Mouse (Mus musculus): Measurements from ENCODE around the gene Fkbp5.
A peak's percentile ranks its signal among the peaks of the same experiment; 100 is the strongest.
"Not testable (repeated sequence)": the region's sequence is repeated elsewhere in the genome, so short reads cannot be mapped to it uniquely, and the experiment has no call there.

Gene Fkbp5

GRCm38 (mm10) chr17:28374494-28374893, 142.8 kb downstream of the Fkbp5 start:
- no peak for DNase-seq (ENCODE audit: low read depth, low spot score)

DNA sequence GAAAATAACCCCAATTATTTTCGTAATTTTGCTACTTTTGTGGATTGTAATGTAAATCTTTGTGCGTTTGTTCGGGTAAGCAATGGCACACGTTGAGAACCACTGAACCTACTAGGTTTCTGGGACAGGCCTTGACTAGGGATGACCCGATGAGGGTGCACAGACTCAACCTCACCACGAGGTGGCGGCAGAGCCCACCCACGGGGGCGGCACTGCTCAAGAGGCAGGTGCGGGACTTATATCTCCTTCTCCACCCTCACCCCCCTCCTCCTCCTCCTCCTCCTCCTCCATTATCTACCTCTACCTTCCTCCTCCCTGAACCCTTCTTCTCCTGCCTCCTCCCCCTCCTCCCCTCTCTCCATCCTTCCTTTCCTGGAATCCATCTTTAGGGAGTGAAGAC, 143.5 kb downstream of the Fkbp5 start:
- no peak for DNase-seq (ENCODE audit: low read depth, low spot score)

DNA sequence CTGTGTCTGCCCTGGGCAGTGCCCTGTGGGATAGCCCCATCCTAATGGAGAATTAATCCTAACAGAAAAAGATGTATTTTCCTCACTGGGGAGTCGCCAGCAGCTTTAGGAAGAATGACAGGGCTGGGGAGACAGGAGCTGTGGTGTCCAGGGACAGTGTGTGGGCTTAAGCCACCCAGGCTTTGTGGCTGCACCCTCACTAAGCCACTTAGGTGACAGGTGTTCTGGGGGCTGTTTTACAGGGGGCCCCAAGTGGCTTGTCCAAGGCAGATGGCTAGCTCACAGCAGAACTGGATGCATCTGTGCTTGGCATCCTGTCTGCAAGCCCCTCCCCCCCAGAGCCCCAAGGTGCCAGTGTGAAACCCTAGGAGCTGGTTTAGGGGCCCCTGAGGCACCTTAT, 145.4 kb downstream of the Fkbp5 start:
- DNase-seq (ENCODE audit: low read depth, low spot score), result no peak

DNA sequence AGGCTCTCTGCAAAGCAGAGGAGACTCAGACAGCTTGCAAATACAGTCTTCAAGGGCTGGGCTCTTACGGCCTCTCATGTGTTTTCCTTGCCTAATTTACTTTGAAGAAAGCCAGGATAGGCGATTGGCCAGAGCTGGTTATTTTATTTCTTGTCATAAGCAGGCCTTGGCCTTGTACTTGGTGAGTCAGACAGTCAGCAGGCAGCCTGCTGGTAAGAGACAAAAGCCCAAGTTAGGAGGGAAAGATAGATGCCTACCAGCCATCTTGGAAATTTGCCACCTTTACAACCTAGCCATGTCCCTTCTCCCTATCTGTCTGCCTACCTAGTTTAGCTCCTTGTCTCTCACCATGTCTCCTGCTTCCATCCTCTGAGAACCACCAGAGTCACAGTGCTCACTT, 146.0 kb downstream of the Fkbp5 start:
- no peak for DNase-seq (ENCODE audit: low read depth, low spot score)

DNA sequence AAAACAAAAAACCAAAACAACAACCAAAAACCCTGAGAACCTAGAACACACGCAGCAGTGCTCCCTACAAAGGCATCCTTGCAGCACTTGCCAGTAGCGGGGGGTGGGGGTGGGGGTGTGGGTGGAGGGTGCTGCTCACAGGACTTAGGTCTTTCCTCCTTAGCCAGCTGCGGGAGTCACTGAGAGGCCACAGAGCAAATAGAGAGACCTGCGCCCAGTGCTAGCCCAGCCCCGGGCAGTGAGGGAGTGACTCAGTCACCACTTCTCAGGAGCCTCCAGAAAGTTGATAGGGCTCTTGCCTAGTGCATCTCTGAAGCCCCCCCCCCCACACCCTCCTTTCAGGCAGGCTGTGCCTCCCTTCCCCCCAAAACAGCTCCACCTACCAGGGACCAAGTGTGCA, 148.3 kb downstream of the Fkbp5 start:
- DNase-seq (ENCODE audit: low read depth, low spot score), result no peak

DNA sequence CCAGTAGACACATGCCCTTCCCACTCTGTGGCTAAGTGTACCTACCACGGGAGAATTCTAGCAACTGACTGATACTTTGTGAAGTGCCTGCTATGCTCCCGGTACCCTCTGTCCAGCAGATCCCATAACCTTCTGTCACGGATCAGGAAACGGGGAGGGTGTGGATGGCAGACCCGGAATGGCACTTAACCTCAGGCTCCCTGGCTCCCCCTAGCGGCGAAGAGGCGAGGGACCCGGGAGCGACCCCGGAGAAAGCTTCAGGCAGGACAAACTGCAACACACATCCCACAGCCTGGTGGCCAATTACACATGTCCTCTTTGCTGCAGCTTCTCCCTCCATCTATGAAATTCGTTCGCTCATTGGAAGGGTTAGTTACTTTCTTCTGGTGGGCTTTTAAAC, 148.9 kb downstream of the Fkbp5 start:
- DNase-seq (ENCODE audit: low read depth, low spot score), result no peak

- DNase-seq (ENCODE audit: low read depth, low spot score), result no peak
These were observed 152.2 kb downstream of the Fkbp5 start, which contains the start of gene Tulp1 for GRCm38 (mm10) chr17:28365122-28365521. Gene Tulp1 (minus strand): TSS chr17:28365222.

GRCm38 (mm10) chr17:28363507-28363906, 153.8 kb downstream of the Fkbp5 start:
- DNase-seq (ENCODE audit: low read depth, low spot score), result no peak

DNA sequence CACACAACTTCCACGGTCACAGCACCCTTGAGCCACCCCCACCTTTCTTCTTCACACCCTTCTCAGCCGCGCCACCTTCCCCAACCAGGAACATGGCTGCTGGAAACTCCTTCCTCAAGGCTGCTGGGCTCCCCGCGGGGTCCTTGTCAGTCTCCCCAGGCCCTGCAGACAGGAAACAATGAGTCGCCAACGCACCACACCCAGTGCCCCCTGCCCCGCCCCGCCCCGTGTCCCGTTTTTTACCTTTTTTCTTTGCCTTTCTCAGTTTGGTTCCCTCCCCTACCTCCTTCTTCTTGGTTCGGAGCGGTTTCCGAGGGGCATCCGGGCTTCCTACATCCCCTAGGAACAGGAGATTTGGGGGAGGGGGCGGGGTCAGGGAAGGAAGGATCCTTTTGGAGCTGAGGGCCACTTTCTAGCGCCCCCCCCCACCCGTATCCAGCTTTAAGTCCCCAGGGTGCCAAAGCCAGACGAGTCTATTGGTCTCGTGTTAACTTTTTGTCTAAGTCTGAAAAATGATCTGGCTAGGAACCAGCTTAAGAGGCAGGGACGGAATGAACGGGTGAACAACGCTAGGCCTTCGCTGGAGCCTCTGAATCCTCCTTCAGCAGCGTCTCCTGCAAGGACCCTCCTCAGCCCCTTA, 154.6 kb downstream of the Fkbp5 start:
- DNase-seq (ENCODE audit: low read depth, low spot score), result no peak

DNA sequence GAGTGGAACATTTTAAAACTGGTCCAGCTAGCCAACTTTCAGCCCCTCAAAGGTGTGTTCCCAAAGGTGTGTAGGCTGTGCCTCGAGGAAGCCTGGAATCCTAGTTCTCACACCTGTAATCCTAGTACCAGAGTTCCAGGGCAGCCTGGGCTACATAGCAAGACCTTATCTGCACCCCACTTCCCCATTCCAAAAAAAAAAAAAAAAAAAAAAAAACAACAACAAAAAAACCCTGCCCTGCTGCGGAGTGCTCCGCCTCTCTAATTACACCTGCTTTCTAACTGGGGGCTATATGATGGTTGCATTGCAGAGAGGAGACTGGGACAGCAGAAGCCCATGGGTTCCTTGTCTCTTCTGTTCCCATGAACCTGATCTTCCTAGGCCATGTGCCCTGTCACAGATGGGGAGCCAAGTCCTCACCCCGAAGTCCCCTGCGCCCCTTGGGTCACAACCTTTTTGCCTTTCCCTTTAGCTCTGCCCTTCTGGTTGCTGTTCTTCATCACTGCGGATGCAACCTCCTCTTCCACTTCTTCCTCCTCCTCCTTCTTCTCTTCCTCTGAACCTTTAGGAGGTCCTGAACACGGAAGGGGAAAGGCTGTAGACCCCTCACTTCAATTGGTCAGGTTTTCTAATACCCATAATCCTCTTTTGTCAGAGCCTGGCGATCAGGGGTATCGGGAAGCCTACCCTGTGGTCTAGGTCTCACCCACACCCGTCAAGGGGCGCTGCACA, 155.2 kb downstream of the Fkbp5 start:
- no peak for DNase-seq (ENCODE audit: low read depth, low spot score)

DNA sequence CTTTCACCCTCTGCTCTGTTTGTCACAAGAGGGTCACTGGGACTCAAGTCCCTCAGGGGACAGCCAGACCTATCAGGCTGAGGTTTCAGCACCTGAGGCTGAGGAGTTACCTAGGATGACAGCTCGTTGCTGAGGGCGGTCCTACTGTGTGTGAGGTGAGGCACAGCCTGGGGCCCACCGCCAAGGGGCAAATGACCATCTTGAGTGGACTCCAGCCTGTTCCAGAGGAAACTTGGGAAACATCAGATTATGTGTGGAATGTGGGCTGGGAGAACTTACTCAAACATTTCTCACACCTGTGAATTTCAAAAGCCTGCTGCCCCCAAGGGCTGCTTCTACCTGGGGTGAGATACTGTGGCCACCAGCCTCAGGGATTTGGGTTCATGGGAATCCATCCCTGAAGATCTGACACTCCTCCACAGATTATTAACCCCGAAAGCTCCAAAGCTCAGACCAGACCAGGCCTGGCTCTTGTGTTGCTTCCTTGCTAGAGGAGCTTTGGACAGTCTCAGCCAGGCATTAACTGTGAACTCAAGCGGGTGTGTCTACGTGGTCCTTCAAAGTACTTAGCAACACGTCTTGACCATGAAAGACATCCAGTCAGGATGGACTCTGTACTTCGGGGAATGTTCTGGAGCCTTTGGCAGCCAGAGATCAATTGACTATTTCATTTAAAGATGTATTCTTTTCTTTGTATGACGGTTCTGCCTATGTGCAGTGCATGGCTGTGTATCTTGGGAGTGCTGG, 156.6 kb downstream of the Fkbp5 start:
- no peak for DNase-seq (ENCODE audit: low read depth, low spot score)

- DNase-seq (ENCODE audit: low read depth, low spot score), result not testable (repeated sequence)
These were observed 158.6 kb downstream of the Fkbp5 start for GRCm38 (mm10) chr17:28358576-28359261.

DNA sequence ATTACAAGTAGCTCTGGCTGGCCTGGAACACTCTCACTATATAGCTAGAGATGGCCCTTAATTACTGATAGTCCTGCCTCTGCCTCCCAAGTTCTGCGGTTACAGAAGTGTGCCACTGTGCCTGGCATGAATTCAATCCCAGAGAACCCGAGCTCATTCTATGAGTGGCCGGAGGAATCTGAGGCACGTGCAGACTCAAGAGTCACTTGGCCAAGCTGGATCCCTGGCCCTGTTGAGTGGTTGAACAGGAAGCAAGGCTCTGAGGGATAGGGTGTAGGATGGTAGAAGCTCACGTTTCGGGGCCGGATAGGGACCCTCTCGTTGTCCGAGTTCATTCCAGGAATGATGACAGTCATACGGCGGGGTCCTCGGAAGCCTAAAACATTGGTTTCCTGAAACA, 161.5 kb downstream of the Fkbp5 start:
- no peak for DNase-seq (ENCODE audit: low read depth, low spot score)

- no peak for DNase-seq (ENCODE audit: low read depth, low spot score)
These were observed 165.3 kb downstream of the Fkbp5 start for GRCm38 (mm10) chr17:28352018-28352417.

DNA sequence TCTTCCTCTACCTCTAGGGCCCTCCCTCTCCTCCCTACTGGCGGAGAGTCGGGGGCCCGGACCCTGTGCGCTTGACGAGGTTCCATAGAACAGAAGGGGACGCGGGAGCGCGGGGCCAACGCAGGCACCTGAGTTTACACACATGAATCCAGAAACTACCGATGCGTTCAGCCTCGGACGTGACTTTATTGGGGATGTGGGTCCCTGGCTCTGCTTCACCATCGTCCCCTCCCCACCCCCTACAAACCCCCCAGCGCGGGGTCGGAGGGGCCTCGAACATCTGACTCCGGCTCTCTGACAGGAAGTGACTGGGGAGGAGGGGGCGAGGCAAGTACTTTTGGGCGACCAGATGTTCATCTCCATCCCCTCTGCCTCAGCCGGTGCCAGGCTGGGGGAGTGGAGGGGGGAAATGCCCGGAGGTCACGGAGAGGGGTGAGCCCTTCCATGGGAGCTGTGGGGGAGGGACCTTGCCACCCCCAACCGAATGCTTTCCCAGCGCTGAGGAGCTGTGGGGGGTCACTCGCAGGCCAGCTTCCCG, 165.9 kb downstream of the Fkbp5 start:
- no peak for DNase-seq (ENCODE audit: low read depth, low spot score)

- peak; percentile 60 for DNase-seq (ENCODE audit: low read depth, low spot score)
These were observed 166.6 kb downstream of the Fkbp5 start, which contains the start of gene Tead3 for GRCm38 (mm10) chr17:28350466-28351352. Gene Tead3 (minus strand): TSS chr17:28350817.

DNA sequence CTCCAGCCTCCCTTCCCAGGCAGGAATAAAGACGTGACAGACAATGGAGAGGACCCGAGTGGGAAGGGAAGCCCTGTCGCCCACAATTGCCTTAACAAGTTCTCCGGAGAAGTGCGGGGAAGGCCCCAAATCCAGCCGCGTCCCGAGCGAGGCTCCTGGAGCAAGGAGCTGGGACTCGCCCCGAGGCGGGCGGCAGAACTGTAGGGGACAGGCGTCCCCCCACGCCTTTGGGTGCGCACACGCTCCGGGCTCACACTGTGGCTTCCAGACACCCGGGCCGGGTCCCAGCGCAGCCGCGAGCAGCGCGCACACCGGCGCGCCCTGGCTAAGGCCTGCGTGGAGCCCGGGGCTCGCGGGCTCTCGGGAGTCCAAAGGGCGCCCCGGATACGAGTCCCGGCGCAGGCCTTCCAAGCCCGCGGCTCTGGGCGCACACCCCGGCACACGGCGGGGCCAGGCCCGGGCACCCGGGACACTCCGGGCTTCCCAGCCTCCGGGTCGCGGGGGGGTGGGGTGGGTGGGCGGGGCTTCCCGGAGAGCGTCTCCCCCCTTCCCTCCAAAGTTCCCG, 167.3 kb downstream of the Fkbp5 start:
- DNase-seq (ENCODE audit: low read depth, low spot score), result no peak

DNA sequence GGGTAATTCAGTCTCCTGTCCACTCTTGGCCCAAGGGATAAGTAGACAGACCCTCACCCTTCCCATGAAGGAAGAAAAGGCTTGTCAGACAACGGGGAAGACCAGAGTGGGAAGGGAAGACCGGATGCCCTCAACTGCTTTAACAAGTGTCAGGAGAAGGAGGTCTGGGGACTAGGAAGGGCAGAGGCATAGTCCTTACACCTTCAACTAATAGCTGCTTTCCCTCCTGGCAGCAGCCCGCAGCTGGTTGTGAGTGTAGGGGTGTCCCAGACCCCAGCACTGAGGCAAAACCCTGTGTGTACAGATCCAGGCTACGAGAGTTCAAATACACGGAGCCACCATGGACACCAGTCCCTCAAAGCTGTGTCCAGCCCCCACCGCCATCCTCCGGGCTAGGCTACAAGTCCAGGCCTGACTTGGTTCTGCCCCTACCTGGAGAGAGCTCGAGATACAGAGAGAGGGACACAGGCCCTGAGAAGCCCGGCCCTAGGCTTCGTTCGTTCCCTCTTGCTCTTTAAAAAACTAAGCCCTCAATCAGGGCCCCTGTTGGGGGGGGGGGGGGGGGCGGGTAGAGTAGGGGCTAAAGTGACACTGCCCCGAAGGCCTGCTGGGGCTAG, 168.0 kb downstream of the Fkbp5 start:
- no peak for DNase-seq (ENCODE audit: low read depth, low spot score)

All from embryo, embryonic 11.5 days (tissue).